11 mouse cellular contexts compared by ENCODE assay signal in the genomic region with DNA sequence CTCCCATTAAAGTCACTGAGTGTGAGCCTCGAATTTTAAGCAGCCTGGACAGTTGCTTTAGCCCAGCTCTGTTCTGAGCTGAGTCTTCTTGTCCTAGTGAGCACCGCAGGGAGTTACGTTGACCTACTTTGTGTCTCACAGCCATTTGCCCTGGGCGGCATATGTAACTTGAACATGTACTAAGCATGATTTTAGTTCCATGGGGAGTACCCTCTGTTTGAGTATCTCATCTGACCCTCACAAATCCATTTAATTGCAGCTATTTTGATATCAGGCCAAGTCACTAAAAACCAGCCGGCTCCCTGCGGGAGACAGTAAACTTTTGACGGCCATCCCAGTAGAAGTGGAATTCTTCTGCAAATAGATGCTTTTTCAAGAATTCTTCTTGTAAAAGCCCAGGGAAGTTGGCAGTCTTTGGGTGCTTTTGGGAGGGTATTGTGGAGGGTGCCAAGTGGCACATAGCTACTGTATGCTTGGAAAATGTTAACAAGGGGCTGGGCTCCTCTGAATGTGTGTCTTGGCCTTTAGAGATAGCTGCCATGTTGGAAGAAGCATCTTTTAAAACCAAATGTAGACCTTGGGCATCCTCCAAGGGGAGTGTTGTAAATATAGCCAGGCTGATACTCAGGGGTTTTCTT. TPM values are rescaled to one million over a fixed set of nuclear protein-coding genes. Genes with fewer than 3 reads are reported as not detected.
DNase-seq lines count a peak whose midpoint lies in the region; ATAC-seq and TF ChIP-seq lines count a peak whose summit lies in the region.
"Had no signal": no experiment of that assay in that cellular context is flagged by ENCODE, and none has a peak within 500 bp of the region (broad histone marks: within the 10 kb centered on the region; RNA-seq: fewer than 3 reads in every experiment).

No protein-coding gene starts in this region.

- H3K9ac ChIP-seq in hindbrain, embryonic 13.5 days = no peak overlapping the region
- no peak overlapping the region for H3K9ac ChIP-seq in hindbrain, embryonic 12.5 days
- H3K9ac ChIP-seq in midbrain, postnatal 0 days (replicated peaks; ENCODE audit: low read length, poor library complexity, severe bottlenecking) = no peak overlapping the region
- H3K9ac ChIP-seq: liver, embryonic 15.5 days had no signal

- no peak overlapping the region for H3K4me2 ChIP-seq in hindbrain, embryonic 13.5 days
- no peak overlapping the region for H3K4me2 ChIP-seq in hindbrain, embryonic 12.5 days (replicated peaks)
- no peak overlapping the region for H3K4me2 ChIP-seq in midbrain, postnatal 0 days (ENCODE audit: low read depth, low read length, poor library complexity, severe bottlenecking)
- H3K4me2 ChIP-seq: liver, embryonic 15.5 days had no signal

- no peak for TF ChIP-seq POLR2A in embryonic fibroblast, embryonic 13.5 days (IDR thresholded peaks at IDR 0.05; ENCODE audit: low read depth, low read length)

- no peaks in the 10 kb centered on the region for H3K36me3 ChIP-seq in hindbrain, embryonic 13.5 days
- H3K36me3 ChIP-seq in hindbrain, embryonic 12.5 days = no peaks in the 10 kb centered on the region
- H3K36me3 ChIP-seq in midbrain, postnatal 0 days (ENCODE audit: insufficient read depth, low read length) = no peaks in the 10 kb centered on the region
- no peaks in the 10 kb centered on the region for H3K36me3 ChIP-seq in midbrain, embryonic 10.5 days
- H3K36me3 ChIP-seq: liver, embryonic 15.5 days had no signal

- peaks cover 29% of the 10 kb centered on the region for H3K4me1 ChIP-seq in hindbrain, embryonic 13.5 days (replicated peaks)
- H3K4me1 ChIP-seq in hindbrain, embryonic 12.5 days = peaks cover 15% of the 10 kb centered on the region
- no peaks in the 10 kb centered on the region for H3K4me1 ChIP-seq in midbrain, postnatal 0 days (ENCODE audit: insufficient read depth, low read length)
- H3K4me1 ChIP-seq in midbrain, embryonic 10.5 days = peaks cover 9% of the 10 kb centered on the region
- H3K4me1 ChIP-seq in embryonic fibroblast, embryonic 13.5 days (ENCODE audit: control insufficient read depth, insufficient read depth, low read length) = peaks cover 32% of the 10 kb centered on the region
- H3K4me1 ChIP-seq: liver, embryonic 15.5 days had no signal

- peak; percentile 66 for DNase-seq in midbrain, postnatal 0 days (ENCODE audit: low spot score)
- DNase-seq in midbrain, embryonic 10.5 days (ENCODE audit: low spot score) = no peak
- DNase-seq in retina, postnatal 1 day = peak; percentile 38
- DNase-seq in testis, postnatal 14 days (ENCODE audit: low spot score) = no peak
- DNase-seq: gastrocnemius, postnatal 36 days; lung, postnatal 36 days had no signal

- no peak overlapping the region for H3K4me3 ChIP-seq in hindbrain, embryonic 13.5 days
- H3K4me3 ChIP-seq in hindbrain, embryonic 12.5 days = no peak overlapping the region
- H3K4me3 ChIP-seq in midbrain, postnatal 0 days (ENCODE audit: low read depth, low read length) = no peak overlapping the region
- no peak overlapping the region for H3K4me3 ChIP-seq in midbrain, embryonic 10.5 days
- no peak overlapping the region for H3K4me3 ChIP-seq in embryonic fibroblast, embryonic 13.5 days (ENCODE audit: insufficient read depth, low read length)
- H3K4me3 ChIP-seq: liver, embryonic 15.5 days had no signal

- TF ChIP-seq CTCF in midbrain, postnatal 0 days (IDR thresholded peaks at IDR 0.05) = no peak
- TF ChIP-seq CTCF in embryonic fibroblast, embryonic 13.5 days (IDR thresholded peaks at IDR 0.05; ENCODE audit: borderline replicate concordance, insufficient read depth, low read length) = no peak

- ATAC-seq in hindbrain, embryonic 13.5 days (ENCODE audit: low FRiP score) = no peak
- no peak for ATAC-seq in hindbrain, embryonic 12.5 days (ENCODE audit: low FRiP score)
- no peak for ATAC-seq in midbrain, postnatal 0 days (ENCODE audit: low FRiP score)
- ATAC-seq: inflammation-experienced regulatory T-cells, adult 6 months had no signal

- H3K9me3 ChIP-seq in hindbrain, embryonic 13.5 days = no peaks in the 10 kb centered on the region
- no peaks in the 10 kb centered on the region for H3K9me3 ChIP-seq in hindbrain, embryonic 12.5 days (replicated peaks)
- no peaks in the 10 kb centered on the region for H3K9me3 ChIP-seq in midbrain, postnatal 0 days (ENCODE audit: low read length)
- H3K9me3 ChIP-seq in midbrain, embryonic 10.5 days (replicated peaks) = no peaks in the 10 kb centered on the region
- H3K9me3 ChIP-seq: liver, embryonic 15.5 days had no signal

- no peaks in the 10 kb centered on the region for H3K27me3 ChIP-seq in hindbrain, embryonic 13.5 days
- H3K27me3 ChIP-seq in hindbrain, embryonic 12.5 days = no peaks in the 10 kb centered on the region
- no peaks in the 10 kb centered on the region for H3K27me3 ChIP-seq in midbrain, postnatal 0 days (ENCODE audit: insufficient read depth, low read length)
- no peaks in the 10 kb centered on the region for H3K27me3 ChIP-seq in midbrain, embryonic 10.5 days (ENCODE audit: low read depth, poor library complexity, severe bottlenecking)
- H3K27me3 ChIP-seq: liver, embryonic 15.5 days had no signal

- WGBS in hindbrain, embryonic 13.5 days = 65% methylated on average over 7 of the region's 7 CpGs
- 80% methylated on average over 7 of the region's 7 CpGs for WGBS in hindbrain, embryonic 12.5 days
- WGBS in midbrain, postnatal 0 days = 61% methylated on average over 7 of the region's 7 CpGs
- WGBS in midbrain, embryonic 10.5 days = 83% methylated on average over 7 of the region's 7 CpGs

- peak overlapping the region; percentile 30 for H3K27ac ChIP-seq in hindbrain, embryonic 13.5 days
- no peak overlapping the region for H3K27ac ChIP-seq in hindbrain, embryonic 12.5 days
- peak overlapping the region; percentile 47; the same call in 1 of the 2 replicates for H3K27ac ChIP-seq in midbrain, postnatal 0 days (ENCODE audit: low read depth, low read length)
- no peak overlapping the region for H3K27ac ChIP-seq in midbrain, embryonic 10.5 days (replicated peaks)
- H3K27ac ChIP-seq in embryonic fibroblast, embryonic 13.5 days (ENCODE audit: insufficient read depth, low read length) = peak overlapping the region; percentile 87
- H3K27ac ChIP-seq: liver, embryonic 15.5 days had no signal

RNA-seq across cellular contexts. Expression of a gene that starts 10.6 kb away (rescaled TPM):
- polyA plus RNA-seq in hindbrain, embryonic 13.5 days (2015; fragmentation: Nextera tagmentation; extraction: Ambion mirVana) = 4.1 and 4.9 TPM in 2 replicates
- polyA plus RNA-seq in hindbrain, embryonic 12.5 days (2016; fragmentation: Nextera tagmentation; extraction: Ambion mirVana) = 10.6 and 12.0 TPM in 2 replicates
- 5.2 and 6.9 TPM in 2 replicates for total RNA-seq in midbrain, postnatal 0 days (2014; rRNA removed)
- 1.7 TPM in 2 replicates for polyA plus RNA-seq in midbrain, postnatal 0 days (2015; fragmentation: Nextera tagmentation; extraction: Ambion mirVana)
- polyA plus RNA-seq in midbrain, embryonic 10.5 days (2016; fragmentation: Nextera tagmentation; extraction: Ambion mirVana) = 2.9 and 3.0 TPM in 2 replicates
- polyA plus RNA-seq in embryonic fibroblast, embryonic 13.5 days (2011; ENCODE audit: insufficient read length, low read depth, missing spikeins) = 16.7 and 22.1 TPM in 2 replicates

Comparison
In these comparisons a context has a peak if more than half of its experiments do, and no peak if none do; other contexts are left out.
1. H3K27ac ChIP-seq: peak in hindbrain, embryonic 13.5 days (single experiment), midbrain, postnatal 0 days (single experiment) and embryonic fibroblast, embryonic 13.5 days (single experiment); none in hindbrain, embryonic 12.5 days (single experiment) and midbrain, embryonic 10.5 days (single experiment).
2. DNase-seq: peak in midbrain, postnatal 0 days (single experiment) and retina, postnatal 1 day (single experiment); none in midbrain, embryonic 10.5 days (single experiment) and testis, postnatal 14 days (single experiment).